Mouse (Mus musculus): ENCODE data around the gene Sirt2. TPM values are rescaled to one million over a fixed set of nuclear protein-coding genes. Genes with fewer than 3 reads are reported as not detected.

Gene Sirt2
- polyA plus RNA-seq (2015; fragmentation: Nextera tagmentation; extraction: Ambion mirVana): 73.2 and 76.6 TPM in 2 replicates

DNA sequence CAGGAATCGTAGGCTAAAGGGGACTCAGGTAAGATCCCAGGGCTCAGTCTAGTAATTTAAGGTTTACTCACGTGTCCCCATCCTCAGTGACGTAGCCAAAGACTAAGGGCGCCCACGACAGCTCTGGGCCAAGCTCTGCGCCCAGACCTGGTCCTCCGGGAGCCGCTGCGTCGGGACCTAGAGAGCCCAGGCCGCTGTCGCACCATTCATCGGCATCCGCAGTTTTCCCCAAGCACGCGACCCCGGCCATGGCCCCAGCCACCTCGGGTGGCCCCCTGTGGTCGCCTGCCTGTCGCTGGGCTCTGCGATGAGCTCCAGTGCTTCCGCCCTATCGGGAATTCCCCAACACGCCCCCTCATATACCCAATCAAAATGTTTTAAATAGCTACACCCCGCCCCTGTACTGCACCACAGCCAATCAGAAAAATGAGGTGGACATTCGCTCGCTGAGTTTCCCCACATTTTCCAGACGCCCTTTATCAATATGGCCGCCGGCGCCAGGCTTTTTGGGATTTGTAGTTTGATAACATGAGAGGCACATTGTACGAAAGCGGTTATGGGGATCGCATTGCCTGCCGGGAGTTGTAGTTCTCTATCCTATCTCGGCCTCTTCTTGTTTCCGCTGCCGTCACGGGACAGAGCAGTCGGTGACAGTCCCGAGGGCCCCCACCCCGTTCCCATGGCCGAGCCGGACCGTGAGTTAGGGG, at the start of gene Sirt2:
Sirt2 (plus strand) TSS at position 563 of the 707 bp plus-strand sequence.
- Histone ChIP-seq H3K9ac (peak within 1 kb of the TSS; percentile 78), H3K9me3 (no peaks in the 10 kb centered on the region), H3K27me3 (no peaks in the 10 kb centered on the region), H3K4me2 (peak within 1 kb of the TSS; percentile 76), H3K36me3 (peaks cover 18% of the 10 kb centered on the region), H3K27ac (no peak within 1 kb of the TSS), H3K4me1 (peaks cover 24% of the 10 kb centered on the region), H3K4me3 (peak within 1 kb of the TSS; percentile 83)
- WGBS: under 1% methylated on average over 45 of the region's 45 CpGs
- peak; percentile 96 for ATAC-seq (ENCODE audit: insufficient number of reproducible peaks, insufficient read depth, low FRiP score, low TSS enrichment, low read depth)

DNA sequence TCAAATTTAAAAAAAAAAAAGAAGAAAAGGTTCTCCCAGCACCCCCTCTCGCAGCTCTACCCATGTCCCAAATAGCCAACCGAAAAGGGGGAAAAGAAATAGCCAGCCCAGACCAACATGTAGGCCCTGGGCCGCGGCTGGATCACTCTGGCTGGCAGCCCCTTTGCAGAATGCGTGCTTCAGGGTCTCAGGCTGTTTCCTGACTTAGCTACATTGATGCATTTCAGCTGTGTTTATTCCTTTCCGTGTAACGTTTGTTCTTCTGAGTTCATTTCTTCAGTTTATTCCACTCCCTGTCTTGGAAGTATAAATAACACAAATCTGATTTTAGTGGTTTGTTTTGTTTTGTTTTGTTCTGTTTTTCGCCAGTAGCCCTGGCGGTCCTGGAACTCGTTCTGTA, 48.8 kb upstream of the Sirt2 start:
- H3K4me2 ChIP-seq: peak overlapping the region; percentile 67
- ATAC-seq (ENCODE audit: insufficient number of reproducible peaks, insufficient read depth, low FRiP score, low TSS enrichment, low read depth): no peak
- 67% methylated on average over 10 of the region's 10 CpGs for WGBS
- no peaks in the 10 kb centered on the region for H3K9me3 ChIP-seq
- H3K36me3 ChIP-seq: no peaks in the 10 kb centered on the region
- H3K9ac ChIP-seq: no peak overlapping the region
- peak overlapping the region; percentile 52 for H3K4me3 ChIP-seq
- H3K4me1 ChIP-seq: peaks cover 23% of the 10 kb centered on the region
- H3K27me3 ChIP-seq: no peaks in the 10 kb centered on the region
- no peak overlapping the region for H3K27ac ChIP-seq

DNA sequence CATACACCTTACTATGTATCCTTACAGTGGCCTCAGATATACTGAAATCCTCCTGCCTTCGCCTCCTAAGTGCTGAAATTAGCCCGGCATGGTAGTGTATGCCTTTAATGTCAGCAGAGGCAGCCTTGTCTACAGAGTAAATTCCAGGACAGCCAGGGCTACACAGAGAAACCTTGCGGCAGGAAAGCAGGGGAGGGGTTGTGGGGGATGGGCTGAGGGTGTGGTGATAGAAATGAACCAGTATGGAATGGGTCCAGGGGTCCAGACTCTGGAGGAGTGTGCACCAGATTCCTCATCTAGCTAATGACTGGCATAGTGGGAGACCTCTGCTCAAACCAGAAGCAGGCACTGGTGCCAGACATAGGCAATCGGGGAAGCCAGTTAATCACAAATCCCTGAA, 47.4 kb upstream of the Sirt2 start:
- Histone ChIP-seq H3K4me3 (no peak overlapping the region), H3K4me1 (peaks cover 23% of the 10 kb centered on the region), H3K4me2 (no peak overlapping the region), H3K36me3 (peaks cover under 1% of the 10 kb centered on the region; the same call in 1 of the 2 replicates), H3K9ac (no peak overlapping the region), H3K27me3 (no peaks in the 10 kb centered on the region), H3K9me3 (no peaks in the 10 kb centered on the region), H3K27ac (no peak overlapping the region)
- ATAC-seq (ENCODE audit: insufficient number of reproducible peaks, insufficient read depth, low FRiP score, low TSS enrichment, low read depth): no peak
- WGBS: 48% methylated on average over 4 of the region's 4 CpGs

DNA sequence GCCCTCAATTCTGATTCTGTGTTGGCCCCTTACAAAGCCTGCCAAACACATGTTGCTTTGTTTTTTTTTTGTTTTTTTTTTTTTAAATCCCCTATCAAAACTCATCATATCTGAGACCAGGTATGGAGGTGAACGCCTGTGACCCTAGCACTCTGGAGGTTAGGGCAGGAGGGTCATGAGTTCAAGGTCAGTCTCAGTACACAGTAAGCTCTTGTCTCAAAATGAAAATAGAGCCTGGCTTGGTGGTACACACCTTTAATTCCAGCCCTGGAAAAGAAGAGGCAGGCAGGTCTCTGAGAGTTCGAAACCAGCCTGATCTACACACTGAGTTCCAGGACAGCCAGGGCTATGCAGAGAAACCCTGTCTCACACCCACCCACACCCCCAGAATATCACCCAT, 46.9 kb upstream of the Sirt2 start:
- Histone ChIP-seq H3K4me1 (peaks cover 18% of the 10 kb centered on the region), H3K9me3 (no peaks in the 10 kb centered on the region), H3K4me2 (no peak overlapping the region), H3K9ac (no peak overlapping the region), H3K4me3 (no peak overlapping the region), H3K27me3 (no peaks in the 10 kb centered on the region), H3K36me3 (peaks cover 5% of the 10 kb centered on the region), H3K27ac (no peak overlapping the region)
- WGBS: 76% methylated on average over 2 of the region's 2 CpGs
- no peak for ATAC-seq (ENCODE audit: insufficient number of reproducible peaks, insufficient read depth, low FRiP score, low TSS enrichment, low read depth)

DNA sequence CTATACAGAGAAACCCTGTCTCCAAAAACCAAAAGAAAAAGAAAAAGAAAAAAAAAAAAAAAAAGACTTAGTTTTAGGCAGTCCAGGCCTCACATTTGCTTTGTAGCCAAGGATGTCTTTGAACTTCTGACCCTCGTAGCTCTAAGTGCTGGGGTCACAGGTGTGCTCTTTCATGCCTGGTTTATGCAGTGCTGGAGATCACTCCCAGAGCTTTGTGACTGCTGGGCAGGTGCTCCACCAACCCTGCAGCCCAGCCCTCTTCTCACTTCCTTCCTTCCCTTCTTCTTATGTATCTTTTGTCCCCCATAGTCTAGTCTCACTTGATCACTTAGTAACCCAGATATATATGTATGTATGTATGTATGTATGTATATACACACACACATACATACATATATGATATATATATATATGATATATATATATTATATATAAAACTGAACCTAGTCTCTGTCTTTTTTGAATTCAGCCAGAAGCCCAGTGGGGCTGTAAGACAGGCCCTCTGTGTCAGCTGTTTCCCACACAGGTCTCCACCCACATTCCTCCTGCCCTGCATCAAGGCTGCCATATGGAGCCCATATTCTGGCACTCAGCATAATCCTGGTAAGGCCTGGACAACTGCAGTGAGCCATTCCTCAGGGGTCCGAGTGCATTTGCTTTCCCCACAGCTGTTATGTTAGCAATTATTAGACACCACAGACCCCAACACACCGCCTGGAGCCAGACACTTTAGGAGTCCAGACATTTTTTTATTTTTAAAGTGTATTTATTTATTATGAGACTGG, 45.6 kb upstream of the Sirt2 start:
- H3K9me3 ChIP-seq: no peaks in the 10 kb centered on the region
- no peak overlapping the region; the same call in 1 of the 2 replicates for H3K27ac ChIP-seq
- 51% methylated on average over 3 of the region's 3 CpGs for WGBS
- H3K36me3 ChIP-seq: peaks cover 13% of the 10 kb centered on the region
- no peak overlapping the region for H3K4me2 ChIP-seq
- ATAC-seq (ENCODE audit: insufficient number of reproducible peaks, insufficient read depth, low FRiP score, low TSS enrichment, low read depth): no peak
- H3K4me1 ChIP-seq: peaks cover 13% of the 10 kb centered on the region
- H3K27me3 ChIP-seq: no peaks in the 10 kb centered on the region
- no peak overlapping the region for H3K4me3 ChIP-seq
- no peak overlapping the region for H3K9ac ChIP-seq

DNA sequence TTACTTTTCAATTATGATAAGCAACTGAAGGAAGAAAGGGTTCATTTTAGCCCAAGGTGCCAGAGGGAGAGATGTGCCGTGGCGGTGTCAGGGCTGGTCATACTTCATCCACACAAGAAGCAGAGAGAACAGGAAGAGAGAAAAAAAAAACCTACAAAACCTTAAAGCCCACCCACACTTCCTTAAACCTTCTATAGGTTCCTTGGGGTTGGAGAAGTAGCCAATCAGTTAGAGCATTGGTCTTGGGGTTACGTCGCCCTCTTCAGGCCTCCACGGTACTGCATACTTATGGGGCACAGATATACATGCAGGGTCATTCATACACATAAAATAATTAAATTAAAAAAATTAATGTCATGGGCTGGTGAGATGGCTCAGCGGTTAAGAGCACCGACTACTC, 44.5 kb upstream of the Sirt2 start:
- WGBS: 93% methylated on average over 7 of the region's 7 CpGs
- no peak for ATAC-seq (ENCODE audit: insufficient number of reproducible peaks, insufficient read depth, low FRiP score, low TSS enrichment, low read depth)
- Histone ChIP-seq H3K36me3 (peaks cover 13% of the 10 kb centered on the region), H3K4me2 (no peak overlapping the region), H3K27me3 (no peaks in the 10 kb centered on the region), H3K9ac (no peak overlapping the region), H3K27ac (no peak overlapping the region), H3K4me3 (no peak overlapping the region), H3K4me1 (peaks cover 13% of the 10 kb centered on the region), H3K9me3 (no peaks in the 10 kb centered on the region)

DNA sequence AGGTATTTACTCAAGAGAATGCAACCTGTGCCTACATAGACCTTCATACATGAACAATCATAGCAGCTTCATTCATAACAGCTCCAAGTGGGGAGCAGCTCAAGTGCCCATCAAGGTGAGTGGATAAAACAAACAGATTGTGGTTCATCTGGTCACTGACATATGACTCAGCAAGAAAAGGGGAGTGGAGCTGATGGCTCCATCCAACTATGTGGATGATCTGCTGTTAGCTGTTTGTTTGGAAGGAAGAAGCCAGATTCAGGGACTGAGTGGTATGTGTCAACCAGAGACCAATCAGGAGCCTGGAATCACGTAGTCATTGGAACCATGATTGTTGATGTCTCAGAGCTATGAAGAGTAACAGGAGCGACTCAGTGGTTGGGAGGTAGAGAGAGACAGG, 41.9 kb upstream of the Sirt2 start:
- H3K9ac ChIP-seq: no peak overlapping the region
- no peak for ATAC-seq (ENCODE audit: insufficient number of reproducible peaks, insufficient read depth, low FRiP score, low TSS enrichment, low read depth)
- no peak overlapping the region for H3K4me3 ChIP-seq
- H3K27ac ChIP-seq: no peak overlapping the region
- H3K36me3 ChIP-seq: peaks cover 13% of the 10 kb centered on the region
- H3K4me2 ChIP-seq: no peak overlapping the region
- WGBS: 92% methylated on average over 2 of the region's 2 CpGs
- no peaks in the 10 kb centered on the region for H3K27me3 ChIP-seq
- no peaks in the 10 kb centered on the region for H3K9me3 ChIP-seq
- H3K4me1 ChIP-seq: 0 out of 2 replicates have a peak, but pooled peaks cover 4% of the 10 kb centered on the region

DNA sequence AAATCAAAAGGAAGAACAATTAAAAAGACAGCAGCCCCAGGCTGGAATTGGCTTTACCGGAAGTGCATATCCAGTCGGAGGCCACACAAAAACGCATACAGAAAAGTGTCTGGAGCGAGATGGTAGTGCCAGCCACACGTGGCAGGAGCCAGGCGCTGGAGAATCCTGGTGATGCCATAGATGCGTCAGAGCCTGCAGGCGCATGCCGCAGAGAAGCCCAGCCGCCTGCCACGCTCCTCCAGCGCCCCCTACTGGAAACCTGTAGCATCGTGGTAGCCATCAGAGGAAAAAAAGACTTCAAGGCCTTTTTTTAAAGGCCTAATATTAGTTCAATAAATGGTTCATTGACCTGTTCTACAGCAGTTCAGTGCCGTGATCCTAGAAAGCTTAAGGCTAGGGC, 39.9 kb upstream of the Sirt2 start:
- WGBS: 7% methylated on average over 14 of the region's 14 CpGs
- 0 out of 2 replicates have a peak, but pooled peaks cover 4% of the 10 kb centered on the region for H3K4me1 ChIP-seq
- no peak overlapping the region for H3K9ac ChIP-seq
- no peaks in the 10 kb centered on the region; the same call in 1 of the 2 replicates for H3K9me3 ChIP-seq
- H3K4me2 ChIP-seq: peak overlapping the region; percentile 37
- no peak overlapping the region for H3K27ac ChIP-seq
- peaks cover 23% of the 10 kb centered on the region for H3K36me3 ChIP-seq
- no peak for ATAC-seq (ENCODE audit: insufficient number of reproducible peaks, insufficient read depth, low FRiP score, low TSS enrichment, low read depth)
- H3K27me3 ChIP-seq: no peaks in the 10 kb centered on the region
- 0 out of 2 replicates have a peak overlapping the region, but pooled peaks have one; percentile 9 for H3K4me3 ChIP-seq

DNA sequence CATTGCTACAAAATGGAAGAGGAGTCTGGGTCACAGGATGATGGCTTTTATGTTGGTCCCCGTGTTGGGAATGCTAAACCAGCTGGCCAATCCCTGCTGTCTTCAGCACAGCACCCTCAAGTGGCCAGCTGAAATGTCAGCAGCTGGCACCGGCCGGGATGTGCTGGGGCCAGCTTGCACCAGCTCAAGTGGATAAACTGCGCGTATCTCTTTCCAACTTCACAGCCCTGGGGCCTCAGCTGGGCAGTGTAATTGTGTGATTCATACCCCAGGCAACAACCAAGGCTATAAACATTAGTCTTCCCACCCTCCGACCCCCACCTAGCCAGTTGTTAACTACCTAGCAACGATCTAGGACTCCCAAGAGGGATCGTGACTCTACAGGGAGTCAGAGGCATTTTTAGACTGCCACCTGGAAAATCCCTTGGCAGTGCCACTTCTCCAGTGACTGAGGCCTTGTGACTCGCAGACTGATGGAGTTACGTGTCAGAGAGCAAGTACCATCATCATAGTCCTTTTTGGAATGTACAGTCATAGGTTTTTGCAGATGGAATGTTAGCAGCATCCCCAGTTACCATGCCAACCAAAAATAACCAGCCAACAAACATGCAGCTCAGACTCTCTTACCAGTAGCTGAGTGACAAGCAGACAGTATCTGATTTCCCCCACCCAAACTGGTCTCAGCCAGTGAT, 38.7 kb upstream of the Sirt2 start:
- Histone ChIP-seq H3K4me1 (peaks cover 10% of the 10 kb centered on the region), H3K9ac (no peak overlapping the region), H3K9me3 (no peaks in the 10 kb centered on the region; the same call in 1 of the 2 replicates), H3K4me3 (no peak overlapping the region), H3K27me3 (peaks cover 5% of the 10 kb centered on the region), H3K4me2 (no peak overlapping the region), H3K27ac (no peak overlapping the region), H3K36me3 (peaks cover 23% of the 10 kb centered on the region)
- ATAC-seq (ENCODE audit: insufficient number of reproducible peaks, insufficient read depth, low FRiP score, low TSS enrichment, low read depth): no peak
- 59% methylated on average over 10 of the region's 10 CpGs for WGBS

DNA sequence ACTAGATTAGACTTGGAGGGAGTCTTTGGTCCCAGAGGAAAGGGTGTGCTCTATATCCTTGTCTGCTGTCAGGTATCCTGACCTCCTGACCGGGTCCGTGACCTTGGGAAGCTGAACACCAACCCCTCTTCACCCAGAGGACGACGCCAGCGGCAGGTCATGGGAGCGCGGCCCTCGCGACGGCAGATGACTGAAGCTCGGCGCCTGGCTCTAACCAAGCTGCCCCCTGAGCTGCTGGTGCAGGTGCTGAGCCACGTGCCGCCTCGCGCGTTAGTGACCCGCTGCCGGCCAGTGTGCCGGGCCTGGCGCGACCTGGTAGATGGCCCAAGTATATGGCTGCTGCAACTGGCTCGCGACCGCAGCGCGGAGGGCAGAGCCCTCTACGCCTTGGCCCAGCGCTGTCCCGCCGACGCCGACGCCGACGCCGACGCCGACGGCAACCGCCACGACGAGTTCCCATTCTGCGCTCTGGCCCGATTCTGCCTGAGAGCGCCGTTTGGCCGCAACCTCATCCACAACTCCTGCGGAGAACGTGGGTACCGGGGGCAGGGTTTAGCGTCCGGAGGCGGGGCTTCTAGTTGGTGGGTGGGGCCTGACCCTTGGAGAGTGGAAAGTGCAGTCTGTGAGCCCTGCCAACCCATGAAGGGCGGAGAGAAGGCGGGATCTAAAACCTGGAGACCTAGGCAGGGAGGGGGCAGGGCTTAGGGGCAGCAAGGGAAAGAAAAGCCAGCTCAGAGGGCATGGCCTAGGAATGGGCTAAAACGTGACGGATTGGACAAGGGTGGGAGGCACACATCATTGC, 34.0 kb upstream of the Sirt2 start:
- ATAC-seq (ENCODE audit: insufficient number of reproducible peaks, insufficient read depth, low FRiP score, low TSS enrichment, low read depth): peak; percentile 70
- H3K9ac ChIP-seq: peak overlapping the region; percentile 69
- WGBS: 3% methylated on average over 58 of the region's 58 CpGs
- peaks cover 12% of the 10 kb centered on the region for H3K4me1 ChIP-seq
- peak overlapping the region; percentile 16; the same call in 1 of the 2 replicates for H3K27ac ChIP-seq
- H3K4me3 ChIP-seq: peak overlapping the region; percentile 49
- peak overlapping the region; percentile 84 for H3K4me2 ChIP-seq
- H3K36me3 ChIP-seq: peaks cover 36% of the 10 kb centered on the region
- no peaks in the 10 kb centered on the region; the same call in 1 of the 2 replicates for H3K9me3 ChIP-seq
- peaks cover 5% of the 10 kb centered on the region for H3K27me3 ChIP-seq

DNA sequence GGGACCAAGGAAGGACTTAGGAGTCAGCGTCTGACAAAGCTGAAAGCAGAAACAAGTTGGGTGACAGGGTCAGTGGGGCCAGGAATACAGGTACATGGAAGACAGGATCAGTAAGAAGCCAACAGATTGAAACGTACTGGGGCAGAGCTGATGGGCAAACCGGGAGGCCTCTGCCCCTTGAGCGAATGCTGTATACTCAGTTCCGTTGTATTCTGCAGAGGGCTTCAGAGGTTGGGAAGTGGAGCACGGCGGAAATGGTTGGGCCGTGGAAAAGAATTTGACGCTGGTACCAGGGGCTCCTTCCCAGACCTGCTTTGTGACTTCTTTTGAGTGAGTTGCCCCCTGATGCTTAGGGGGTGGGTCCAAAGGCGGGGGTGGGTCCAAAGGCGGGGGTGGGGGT, 33.3 kb upstream of the Sirt2 start:
- Histone ChIP-seq H3K27me3 (peaks cover 5% of the 10 kb centered on the region), H3K4me1 (peaks cover 12% of the 10 kb centered on the region), H3K9ac (peak overlapping the region; percentile 69; the same call in 1 of the 2 replicates), H3K36me3 (peaks cover 43% of the 10 kb centered on the region), H3K4me3 (peak overlapping the region; percentile 49), H3K9me3 (no peaks in the 10 kb centered on the region; the same call in 1 of the 2 replicates), H3K4me2 (peak overlapping the region; percentile 84), H3K27ac (peak overlapping the region; percentile 16; the same call in 1 of the 2 replicates)
- no peak for ATAC-seq (ENCODE audit: insufficient number of reproducible peaks, insufficient read depth, low FRiP score, low TSS enrichment, low read depth)
- WGBS: 17% methylated on average over 11 of the region's 11 CpGs
